Mouse (Mus musculus) midbrain, postnatal 0 days (tissue): ENCODE results near the gene Snx17. TPM values are rescaled to one million over a fixed set of nuclear protein-coding genes. Genes with fewer than 3 reads are reported as not detected.

Source experiments
- ATAC-seq: fragments of 200-750 bp; cut with Nextera tagmentation; 2 replicates; pipeline ENCODE4 v1.8.0; 2017; ENCODE audit warnings: moderate number of reproducible peaks, mild to moderate bottlenecking, moderate TSS enrichment, moderate library complexity; ENCODE audit not compliant: low FRiP score
- DNase-seq: peaks from one replicate; pipeline ENCODE4 v3.0.0-alpha.2; 2015; ENCODE audit warnings: low spot score
- H3K27ac ChIP-seq: fragments of 300-500 bp; sonication (generic); 2 replicates; pipeline ENCODE4 v1.5.1; 2014; ENCODE audit warnings: low read depth, mild to moderate bottlenecking, low read length, mixed read lengths
- H3K27me3 ChIP-seq: fragments of 300-500 bp; sonication (generic); 2 replicates; pipeline ENCODE4 v1.6.1; 2014; ENCODE audit warnings: low read length, control low read depth, mixed read lengths; ENCODE audit not compliant: insufficient read depth
- H3K36me3 ChIP-seq: fragments of 300-500 bp; sonication (generic); 2 replicates; pipeline ENCODE4 v1.6.1; 2014; ENCODE audit warnings: low read length, control low read depth, mixed read lengths; ENCODE audit not compliant: insufficient read depth
- H3K4me1 ChIP-seq: fragments of 300-500 bp; sonication (generic); 2 replicates; pipeline ENCODE4 v1.6.1; 2014; ENCODE audit warnings: mild to moderate bottlenecking, control low read depth, antibody characterized with exemption, low read length, mixed read lengths; ENCODE audit not compliant: insufficient read depth
- H3K4me2 ChIP-seq: fragments of 300-500 bp; sonication (generic); 2 replicates; pipeline ENCODE4 v1.6.1; 2014; ENCODE audit warnings: low read depth, mild to moderate bottlenecking, low read length, mixed read lengths; ENCODE audit not compliant: poor library complexity, severe bottlenecking
- H3K4me3 ChIP-seq: fragments of 300-500 bp; sonication (generic); 2 replicates; pipeline ENCODE4 v1.5.1; 2014; ENCODE audit warnings: low read depth, mild to moderate bottlenecking, low read length, moderate library complexity
- H3K9ac ChIP-seq: fragments of 300-500 bp; sonication (generic); replicated peaks from 2 replicates; pipeline ENCODE4 v1.6.1; 2014; ENCODE audit warnings: mild to moderate bottlenecking, low read length, moderate library complexity, mixed read lengths; ENCODE audit not compliant: poor library complexity, severe bottlenecking
- H3K9me3 ChIP-seq: fragments of 300-500 bp; sonication (generic); 2 replicates; pipeline ENCODE4 v1.6.1; 2016; ENCODE audit warnings: low read length, control low read depth
- CTCF ChIP-seq: IDR thresholded peaks from 2 replicates; pipeline ENCODE4 v1.5.1; 2016; ENCODE audit warnings: antibody characterized with exemption, mild to moderate bottlenecking
- WGBS: fragments of 180-500 bp; shearing (Covaris S2); extraction: QIAGEN DNeasy Blood & Tissue Kit; methylation state at CpG from one replicate; pipeline ENCODE4 v1.1.7; 2014; 5-methylcytosine and 5-hydroxymethylcytosine counted together
- polyA plus RNA-seq: library from polyadenylated mRNA; unstranded; fragments of >200 nt; fragmentation: Nextera tagmentation; extraction: Ambion mirVana; gene quantifications from 2 replicates; pipeline ENCODE4 v1.2.1, GENCODE M21; 2015
- total RNA-seq: library from RNA; depleted of rRNA; stranded (reverse); fragments of >200 nt; gene quantifications from 2 replicates; pipeline ENCODE4 v1.2.3, GENCODE M21; 2014

Snx17 gene
- total and polyA plus RNA-seq, 2 experiments from 2014 or later: 95.2 to 103 TPM

DNA sequence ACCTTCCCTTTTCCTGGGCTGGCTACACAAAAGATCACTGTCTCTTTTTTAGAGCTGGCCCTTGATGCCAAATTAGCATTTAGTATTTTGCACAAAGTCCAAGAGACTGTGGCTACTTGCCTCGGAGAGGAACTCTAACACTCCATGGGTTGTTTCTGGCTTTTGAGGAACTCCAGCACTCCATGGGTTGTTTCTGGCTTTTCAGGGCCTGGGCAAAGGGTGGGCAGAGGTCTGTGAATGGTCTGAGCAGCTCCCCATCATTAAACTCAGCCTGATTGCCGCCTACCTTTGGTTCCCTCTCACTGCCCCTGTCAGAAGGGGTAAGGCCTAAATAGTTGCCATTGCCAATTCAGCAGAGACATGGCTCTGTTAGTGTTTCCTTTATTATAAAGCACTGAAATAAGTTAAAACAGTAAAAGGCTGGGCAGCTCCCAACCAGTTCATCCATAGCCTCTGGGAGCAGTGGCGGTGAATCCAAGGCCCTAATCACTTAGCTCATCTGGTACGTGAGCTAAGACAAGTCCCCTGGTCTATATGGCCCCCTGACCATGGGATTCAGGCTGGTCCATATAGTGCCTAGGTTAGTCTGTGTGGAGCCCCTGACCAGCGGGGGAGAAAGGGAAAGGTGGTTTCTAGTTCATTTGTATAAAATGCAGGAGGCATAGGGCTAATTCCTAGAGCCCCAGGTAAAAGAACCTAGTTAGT is 5.7 kb downstream of the Snx17 start:
- TF ChIP-seq CTCF: no peak
- Histone ChIP-seq H3K27ac (no peak overlapping the region), H3K36me3 (peaks cover 56% of the 10 kb centered on the region), H3K4me3 (no peak overlapping the region), H3K9ac (no peak overlapping the region), H3K4me1 (peaks cover 3% of the 10 kb centered on the region; the same call in 1 of the 2 replicates), H3K27me3 (no peaks in the 10 kb centered on the region), H3K4me2 (no peak overlapping the region), H3K9me3 (peaks cover 5% of the 10 kb centered on the region)
- ATAC-seq (no peak), DNase-seq (no peak)
- WGBS: 79% methylated on average over 5 of the region's 5 CpGs

DNA sequence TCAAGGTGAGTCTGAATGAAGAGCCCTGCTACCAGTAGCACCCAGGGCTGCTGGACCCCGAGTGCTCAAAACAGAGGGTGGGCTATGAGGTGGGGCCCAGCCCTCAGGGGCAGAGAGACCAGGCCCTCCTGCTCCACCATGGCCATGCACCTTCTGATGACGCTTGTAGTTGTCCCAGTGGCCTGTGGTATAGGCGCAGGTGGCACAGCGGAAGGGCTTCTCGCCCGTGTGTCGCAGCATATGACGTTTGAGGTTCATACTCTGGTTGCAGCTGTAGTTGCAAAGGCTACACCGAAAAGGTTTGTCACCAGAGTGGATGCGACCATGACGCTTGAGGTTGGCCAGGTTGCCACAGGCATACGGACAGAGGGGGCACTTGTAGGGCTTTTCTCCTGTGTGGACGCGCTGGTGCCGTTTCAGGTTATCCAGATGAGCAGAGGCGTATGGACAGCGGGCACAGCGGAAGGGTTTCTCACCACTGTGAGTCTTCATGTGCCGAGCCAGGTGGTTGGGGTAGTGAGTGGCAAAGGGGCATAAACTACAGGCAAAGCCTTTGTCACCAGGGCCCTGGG is 6.4 kb downstream of the Snx17 start:
- WGBS: 93% methylated on average over 19 of the region's 19 CpGs
- ATAC-seq (no peak), DNase-seq (no peak)
- Histone ChIP-seq H3K9me3 (peaks cover 5% of the 10 kb centered on the region), H3K9ac (no peak overlapping the region), H3K4me3 (no peak overlapping the region), H3K27ac (no peak overlapping the region), H3K4me2 (no peak overlapping the region), H3K36me3 (peaks cover 63% of the 10 kb centered on the region), H3K4me1 (peaks cover 3% of the 10 kb centered on the region; the same call in 1 of the 2 replicates), H3K27me3 (no peaks in the 10 kb centered on the region)
- no peak for TF ChIP-seq CTCF

DNA sequence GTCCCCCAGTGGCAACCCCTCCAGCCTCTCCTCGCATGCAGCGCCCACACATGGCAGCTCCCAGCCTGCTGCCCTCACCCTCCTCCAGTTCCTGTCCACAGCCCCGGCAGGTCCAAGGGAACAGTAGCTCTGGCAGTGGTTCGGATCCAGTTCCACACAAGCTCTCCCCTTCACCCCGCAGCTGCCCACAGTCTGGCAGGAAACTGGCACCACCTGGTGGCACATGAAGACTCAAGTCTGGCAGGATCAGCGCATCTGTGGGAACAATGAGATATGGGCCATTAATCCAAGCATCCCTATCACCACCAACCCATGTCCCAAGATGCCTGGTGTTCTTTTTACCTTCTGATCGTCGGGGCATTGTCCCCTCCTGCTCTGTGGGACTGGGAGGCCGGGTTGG is 6.9 kb downstream of the Snx17 start:
- 83% methylated on average over 9 of the region's 9 CpGs for WGBS
- H3K9ac ChIP-seq: no peak overlapping the region
- H3K4me2 ChIP-seq: no peak overlapping the region
- DNase-seq: peak; percentile 31
- TF ChIP-seq CTCF: peak; percentile 48
- peaks cover 65% of the 10 kb centered on the region for H3K36me3 ChIP-seq
- no peak overlapping the region for H3K4me3 ChIP-seq
- H3K4me1 ChIP-seq: peaks cover 3% of the 10 kb centered on the region; the same call in 1 of the 2 replicates
- ATAC-seq: no peak
- H3K27me3 ChIP-seq: no peaks in the 10 kb centered on the region
- H3K9me3 ChIP-seq: peaks cover 5% of the 10 kb centered on the region
- no peak overlapping the region for H3K27ac ChIP-seq

DNA sequence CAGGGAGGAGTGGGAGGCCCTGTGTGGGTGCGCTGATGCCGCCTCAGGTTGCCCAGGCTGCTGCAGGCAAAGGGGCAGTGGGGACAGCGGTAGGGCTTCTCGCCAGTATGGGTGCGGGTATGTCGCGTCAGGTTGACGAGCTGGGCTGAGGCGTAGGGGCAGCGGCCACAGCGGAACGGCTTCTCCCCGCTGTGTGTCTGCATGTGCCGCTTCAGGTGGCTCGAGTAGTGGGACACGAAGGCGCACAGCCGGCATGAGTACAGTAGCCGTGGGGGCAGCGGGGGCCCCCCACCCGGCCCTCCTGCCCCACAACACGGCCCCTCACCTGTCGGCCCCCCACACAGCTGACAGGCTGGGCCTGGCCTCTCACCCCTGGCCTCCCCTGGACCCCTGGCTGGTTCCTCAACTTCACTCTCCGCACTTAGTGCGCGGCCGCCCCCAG is 7.3 kb downstream of the Snx17 start:
- 92% methylated on average over 27 of the region's 27 CpGs for WGBS
- Histone ChIP-seq H3K27me3 (no peaks in the 10 kb centered on the region), H3K4me3 (peak overlapping the region; percentile 14; the same call in 1 of the 2 replicates), H3K4me1 (peaks cover 3% of the 10 kb centered on the region; the same call in 1 of the 2 replicates), H3K4me2 (peak overlapping the region; percentile 82; the same call in 1 of the 2 replicates), H3K9me3 (peaks cover 5% of the 10 kb centered on the region), H3K9ac (no peak overlapping the region), H3K27ac (no peak overlapping the region), H3K36me3 (peaks cover 70% of the 10 kb centered on the region)
- DNase-seq: no peak
- TF ChIP-seq CTCF: no peak
- ATAC-seq: no peak

DNA sequence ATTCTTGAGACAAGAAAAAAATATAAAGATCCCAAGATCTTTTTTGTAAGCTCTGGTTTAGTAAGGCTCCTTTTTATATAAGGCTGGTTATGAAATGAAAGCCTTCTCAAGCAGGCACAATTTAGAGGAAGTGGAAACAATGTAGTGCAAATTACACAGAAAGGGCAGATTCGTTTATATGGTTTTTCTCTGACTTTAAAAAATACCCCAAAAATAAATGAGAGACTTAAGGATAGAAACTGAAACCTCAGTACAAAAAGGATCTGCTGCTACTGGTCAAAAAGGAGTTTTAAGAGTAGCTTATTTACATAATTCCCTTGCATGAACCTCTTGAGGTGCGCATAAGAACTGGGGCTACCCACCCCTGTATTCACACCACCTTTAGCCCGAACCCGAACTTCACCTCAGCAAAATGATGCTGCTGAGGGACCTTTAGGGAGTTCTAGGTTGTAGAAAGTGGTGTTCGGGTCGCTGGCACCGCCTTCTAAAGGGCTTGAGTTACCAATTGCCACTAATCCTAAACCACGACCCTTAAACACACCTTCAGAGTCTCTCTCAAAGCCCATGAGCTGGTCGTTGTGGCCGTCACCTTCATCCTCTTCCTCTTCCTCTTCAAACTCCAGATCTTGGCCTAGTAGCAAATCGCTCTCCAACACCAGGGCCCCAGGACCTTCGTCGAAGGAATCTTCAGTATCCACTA is 8.2 kb downstream of the Snx17 start:
- no peak for TF ChIP-seq CTCF
- DNase-seq (no peak), ATAC-seq (no peak)
- peak overlapping the region; percentile 75 for H3K4me3 ChIP-seq
- H3K9me3 ChIP-seq: peaks cover 5% of the 10 kb centered on the region
- peak overlapping the region; percentile 84 for H3K9ac ChIP-seq
- WGBS: 18% methylated on average over 13 of the region's 13 CpGs
- peaks cover 3% of the 10 kb centered on the region; the same call in 1 of the 2 replicates for H3K4me1 ChIP-seq
- H3K4me2 ChIP-seq: peak overlapping the region; percentile 82
- H3K36me3 ChIP-seq: peaks cover 69% of the 10 kb centered on the region
- H3K27me3 ChIP-seq: no peaks in the 10 kb centered on the region
- H3K27ac ChIP-seq: peak overlapping the region; percentile 87
